Mouse (Mus musculus): ENCODE measurements around the gene Mark4. TPM values are rescaled to one million over a fixed set of nuclear protein-coding genes. Genes with fewer than 3 reads are reported as not detected.

The Mark4 gene
- polyA plus RNA-seq, 1 experiment from 2014 or later: 10.9 TPM

- ATAC-seq (ENCODE audit: low read depth): no peak
- H3K4me2 ChIP-seq (ENCODE audit: low read depth, low read length): no peak overlapping the region
- DNase-seq (ENCODE audit: low spot score): no peak
- H3K27ac ChIP-seq (replicated peaks; ENCODE audit: low read depth, low read length): no peak overlapping the region
- no peak overlapping the region for H3K9ac ChIP-seq (ENCODE audit: low read depth, low read length)
- no peaks in the 10 kb centered on the region for H3K36me3 ChIP-seq (ENCODE audit: control insufficient read depth, insufficient read depth, low read length)
- H3K9me3 ChIP-seq (ENCODE audit: control insufficient read depth, low read length): no peaks in the 10 kb centered on the region
- no peak overlapping the region for H3K4me3 ChIP-seq (ENCODE audit: low read depth, low read length)
- H3K4me1 ChIP-seq (ENCODE audit: control insufficient read depth, insufficient read depth, low read length): no peaks in the 10 kb centered on the region; the same call in 1 of the 2 replicates
- peaks cover 15% of the 10 kb centered on the region for H3K27me3 ChIP-seq (replicated peaks; ENCODE audit: control insufficient read depth, insufficient read depth, low read length)
- WGBS: 50% methylated on average over 5 of the region's 5 CpGs
Measured at GRCm38 (mm10) chr7:19496214-19496555, 37.6 kb upstream of the Mark4 start.

- no peak for ATAC-seq (ENCODE audit: low read depth)
Measured at GRCm38 (mm10) chr7:19495521-19496213, 37.0 kb upstream of the Mark4 start.

GRCm38 (mm10) chr7:19494751-19495474, 36.3 kb upstream of the Mark4 start:
- Histone ChIP-seq H3K36me3 (ENCODE audit: control insufficient read depth, insufficient read depth, low read length) (no peaks in the 10 kb centered on the region), H3K9me3 (ENCODE audit: control insufficient read depth, low read length) (no peaks in the 10 kb centered on the region), H3K27me3 (replicated peaks; ENCODE audit: control insufficient read depth, insufficient read depth, low read length) (peaks cover 27% of the 10 kb centered on the region), H3K4me1 (ENCODE audit: control insufficient read depth, insufficient read depth, low read length) (no peaks in the 10 kb centered on the region; the same call in 1 of the 2 replicates), H3K9ac (ENCODE audit: low read depth, low read length) (no peak overlapping the region), H3K4me3 (ENCODE audit: low read depth, low read length) (no peak overlapping the region), H3K27ac (replicated peaks; ENCODE audit: low read depth, low read length) (no peak overlapping the region), H3K4me2 (ENCODE audit: low read depth, low read length) (no peak overlapping the region)
- DNase-seq (ENCODE audit: low spot score) (no peak), ATAC-seq (ENCODE audit: low read depth) (no peak)
- 80% methylated on average over 25 of the region's 25 CpGs for WGBS

More at GRCm38 (mm10) chr7:19495521-19496213, 37.0 kb upstream of the Mark4 start:
- Histone ChIP-seq H3K27me3 (replicated peaks; ENCODE audit: control insufficient read depth, insufficient read depth, low read length) (peaks cover 20% of the 10 kb centered on the region), H3K4me2 (ENCODE audit: low read depth, low read length) (no peak overlapping the region), H3K4me3 (ENCODE audit: low read depth, low read length) (no peak overlapping the region), H3K9me3 (ENCODE audit: control insufficient read depth, low read length) (no peaks in the 10 kb centered on the region), H3K9ac (ENCODE audit: low read depth, low read length) (peak overlapping the region; percentile 14; the same call in 1 of the 2 replicates), H3K4me1 (ENCODE audit: control insufficient read depth, insufficient read depth, low read length) (no peaks in the 10 kb centered on the region; the same call in 1 of the 2 replicates), H3K27ac (replicated peaks; ENCODE audit: low read depth, low read length) (no peak overlapping the region), H3K36me3 (ENCODE audit: control insufficient read depth, insufficient read depth, low read length) (no peaks in the 10 kb centered on the region)
- peak; percentile 59 for DNase-seq (ENCODE audit: low spot score)
- WGBS: 41% methylated on average over 20 of the region's 20 CpGs

- DNase-seq (ENCODE audit: low spot score): peak; percentile 45
- no peak overlapping the region for H3K27ac ChIP-seq (replicated peaks; ENCODE audit: low read depth, low read length)
- H3K36me3 ChIP-seq (ENCODE audit: control insufficient read depth, insufficient read depth, low read length): no peaks in the 10 kb centered on the region
- no peak for ATAC-seq (ENCODE audit: low read depth)
- H3K9me3 ChIP-seq (ENCODE audit: control insufficient read depth, low read length): no peaks in the 10 kb centered on the region
- H3K4me3 ChIP-seq (ENCODE audit: low read depth, low read length): peak overlapping the region; percentile 24; the same call in 1 of the 2 replicates
- H3K9ac ChIP-seq (ENCODE audit: low read depth, low read length): no peak overlapping the region
- no peaks in the 10 kb centered on the region; the same call in 1 of the 2 replicates for H3K4me1 ChIP-seq (ENCODE audit: control insufficient read depth, insufficient read depth, low read length)
- WGBS: 9% methylated on average over 17 of the region's 26 CpGs
- H3K27me3 ChIP-seq (replicated peaks; ENCODE audit: control insufficient read depth, insufficient read depth, low read length): peaks cover 53% of the 10 kb centered on the region
- peak overlapping the region; percentile 45 for H3K4me2 ChIP-seq (ENCODE audit: low read depth, low read length)
Measured at GRCm38 (mm10) chr7:19491731-19492130, 33.1 kb upstream of the Mark4 start.

GRCm38 (mm10) chr7:19489525-19489924, 30.9 kb upstream of the Mark4 start:
- Histone ChIP-seq H3K9ac (ENCODE audit: low read depth, low read length) (no peak overlapping the region), H3K4me1 (ENCODE audit: control insufficient read depth, insufficient read depth, low read length) (no peaks in the 10 kb centered on the region), H3K4me2 (ENCODE audit: low read depth, low read length) (peak overlapping the region; percentile 41), H3K9me3 (ENCODE audit: control insufficient read depth, low read length) (no peaks in the 10 kb centered on the region), H3K27me3 (replicated peaks; ENCODE audit: control insufficient read depth, insufficient read depth, low read length) (peaks cover 53% of the 10 kb centered on the region), H3K36me3 (ENCODE audit: control insufficient read depth, insufficient read depth, low read length) (no peaks in the 10 kb centered on the region), H3K4me3 (ENCODE audit: low read depth, low read length) (peak overlapping the region; percentile 20), H3K27ac (replicated peaks; ENCODE audit: low read depth, low read length) (no peak overlapping the region)
- WGBS: 2% methylated on average over 21 of the region's 31 CpGs
- DNase-seq (ENCODE audit: low spot score) (no peak), ATAC-seq (ENCODE audit: low read depth) (no peak)

GRCm38 (mm10) chr7:19486549-19486948, 27.9 kb upstream of the Mark4 start:
- no peaks in the 10 kb centered on the region for H3K9me3 ChIP-seq (ENCODE audit: control insufficient read depth, low read length)
- no peak for DNase-seq (ENCODE audit: low spot score)
- H3K27me3 ChIP-seq (replicated peaks; ENCODE audit: control insufficient read depth, insufficient read depth, low read length): peaks cover 42% of the 10 kb centered on the region
- no peak overlapping the region for H3K27ac ChIP-seq (replicated peaks; ENCODE audit: low read depth, low read length)
- no peak overlapping the region for H3K4me2 ChIP-seq (ENCODE audit: low read depth, low read length)
- WGBS: 91% methylated on average over 7 of the region's 7 CpGs
- no peak for ATAC-seq (ENCODE audit: low read depth)
- no peaks in the 10 kb centered on the region for H3K36me3 ChIP-seq (ENCODE audit: control insufficient read depth, insufficient read depth, low read length)
- H3K9ac ChIP-seq (ENCODE audit: low read depth, low read length): no peak overlapping the region
- H3K4me3 ChIP-seq (ENCODE audit: low read depth, low read length): no peak overlapping the region
- H3K4me1 ChIP-seq (ENCODE audit: control insufficient read depth, insufficient read depth, low read length): no peaks in the 10 kb centered on the region

GRCm38 (mm10) chr7:19485488-19485887, 26.9 kb upstream of the Mark4 start:
- DNase-seq (ENCODE audit: low spot score) (no peak), ATAC-seq (ENCODE audit: low read depth) (no peak)
- WGBS: 100% methylated on average over 1 of the region's 1 CpGs
- Histone ChIP-seq H3K9ac (ENCODE audit: low read depth, low read length) (no peak overlapping the region), H3K27me3 (replicated peaks; ENCODE audit: control insufficient read depth, insufficient read depth, low read length) (peaks cover 32% of the 10 kb centered on the region), H3K4me3 (ENCODE audit: low read depth, low read length) (no peak overlapping the region), H3K27ac (replicated peaks; ENCODE audit: low read depth, low read length) (no peak overlapping the region), H3K4me2 (ENCODE audit: low read depth, low read length) (no peak overlapping the region), H3K9me3 (ENCODE audit: control insufficient read depth, low read length) (no peaks in the 10 kb centered on the region), H3K36me3 (ENCODE audit: control insufficient read depth, insufficient read depth, low read length) (no peaks in the 10 kb centered on the region), H3K4me1 (ENCODE audit: control insufficient read depth, insufficient read depth, low read length) (no peaks in the 10 kb centered on the region)

GRCm38 (mm10) chr7:19483281-19483680, 24.7 kb upstream of the Mark4 start:
- Histone ChIP-seq H3K4me2 (ENCODE audit: low read depth, low read length) (no peak overlapping the region), H3K9ac (ENCODE audit: low read depth, low read length) (no peak overlapping the region), H3K4me1 (ENCODE audit: control insufficient read depth, insufficient read depth, low read length) (no peaks in the 10 kb centered on the region), H3K36me3 (ENCODE audit: control insufficient read depth, insufficient read depth, low read length) (no peaks in the 10 kb centered on the region), H3K4me3 (ENCODE audit: low read depth, low read length) (no peak overlapping the region), H3K27ac (replicated peaks; ENCODE audit: low read depth, low read length) (no peak overlapping the region), H3K27me3 (replicated peaks; ENCODE audit: control insufficient read depth, insufficient read depth, low read length) (peaks cover 10% of the 10 kb centered on the region), H3K9me3 (ENCODE audit: control insufficient read depth, low read length) (no peaks in the 10 kb centered on the region)
- DNase-seq (ENCODE audit: low spot score) (no peak), ATAC-seq (ENCODE audit: low read depth) (no peak)
- WGBS: 75% methylated on average over 8 of the region's 8 CpGs
